Mouse (Mus musculus) T-helper 2 cell (primary cell): ENCODE measurements at regions not wholly inside any gene's neighbourhood (a gene's known extent, or its start where the extent isn't known, plus 50 kb on each side); places are given as distances from the start of the nearest gene placed in this dataset.

Experiments
- in situ Hi-C: fragments of 300-600 bp; cut with MboI, MseI; formaldehyde crosslinking; loops from one replicate; pipeline ENCODE4 v1.15.1; 2025; ENCODE audit warnings: high pct_unique_total_duplicates

DNA sequence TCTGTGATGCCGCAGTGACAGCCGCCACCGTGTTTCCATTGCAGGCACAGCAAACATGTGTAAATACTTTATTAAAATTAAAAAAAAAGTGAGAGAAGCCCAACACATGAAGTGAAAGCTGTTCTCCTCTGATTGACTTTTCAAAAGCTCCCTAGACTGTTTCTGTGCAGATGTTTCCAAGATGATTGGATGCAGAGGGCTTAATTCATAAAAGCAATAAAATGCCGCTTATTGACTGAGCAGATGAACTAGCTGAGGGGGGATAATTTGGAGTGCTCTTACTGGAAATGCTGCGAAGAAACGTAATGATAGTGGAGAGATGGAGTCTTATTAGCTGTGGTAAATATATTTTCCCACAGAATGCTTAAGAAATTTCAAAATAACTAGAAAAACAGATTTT lies 170.4 kb downstream of the Rnf144a start:
- in situ Hi-C loops = no loop called here

DNA sequence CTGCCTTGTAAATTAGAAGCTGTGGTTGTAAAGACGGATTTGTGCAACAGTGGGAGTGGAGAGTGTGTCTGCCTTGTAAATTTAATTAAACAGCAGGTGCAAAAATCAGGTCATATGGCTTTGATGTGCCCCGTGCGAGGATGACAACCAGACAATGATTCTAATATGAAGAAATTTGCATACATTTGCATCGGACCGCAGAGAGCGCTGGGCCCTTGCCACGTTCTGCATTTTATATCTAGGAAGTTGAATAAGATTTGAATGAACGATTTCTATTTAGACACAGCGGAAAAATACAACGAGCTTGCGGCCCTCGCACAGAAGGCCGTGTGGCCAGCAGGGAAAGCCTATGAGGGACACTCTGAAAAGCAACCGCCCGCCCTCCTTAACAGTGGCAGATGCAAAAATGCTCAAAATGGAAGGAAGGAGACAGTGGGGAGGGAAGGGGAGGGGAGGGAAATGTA lies 187.5 kb downstream of the Rnf144a start:
- in situ Hi-C loops = loop anchor here (10.0 kb wide), 1 partner anchor 363 kb away; no protein-coding TSS in a partner anchor

DNA sequence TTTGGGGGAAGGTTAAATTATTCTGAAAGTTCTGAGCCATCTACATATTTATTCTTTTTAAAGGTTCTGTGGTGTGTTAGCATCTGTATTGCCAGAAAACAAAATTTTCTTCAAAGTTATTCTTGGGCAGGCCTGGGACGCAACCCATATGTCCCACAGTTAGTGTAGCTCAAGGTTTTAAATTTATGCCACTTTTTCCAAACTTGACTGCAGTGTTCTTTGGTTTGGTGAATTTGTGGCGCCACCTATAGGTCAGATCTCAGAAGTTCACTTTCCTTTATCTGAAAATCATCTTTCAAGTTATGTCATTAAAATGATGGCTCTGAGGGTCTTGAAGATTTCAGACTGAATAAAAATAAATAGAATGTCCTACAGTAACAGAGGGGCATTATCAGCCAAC lies 188.7 kb downstream of the Rnf144a start:
- in situ Hi-C loops = loop anchor here (10.0 kb wide), 1 partner anchor 362 kb away; no protein-coding TSS in a partner anchor

DNA sequence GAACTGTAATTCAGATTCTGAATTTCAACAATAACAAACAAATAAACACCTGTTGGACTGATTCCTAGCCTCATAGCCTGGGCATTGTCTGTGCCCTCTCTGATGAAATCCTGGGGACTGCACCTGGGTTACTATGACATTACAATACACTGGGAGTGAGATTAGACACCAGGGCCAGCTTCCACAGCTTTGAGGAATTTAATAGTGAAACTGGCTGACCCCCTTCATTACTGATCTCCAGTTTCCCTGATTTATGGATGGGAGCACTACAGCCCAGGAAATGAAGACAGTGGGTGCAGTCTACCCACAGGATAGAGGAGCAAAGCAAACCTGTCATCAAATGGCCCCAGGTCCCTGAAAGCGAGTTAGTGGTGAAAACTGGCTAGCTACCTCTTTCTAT lies 202.6 kb downstream of the Rnf144a start:
- in situ Hi-C loops = no loop called here

DNA sequence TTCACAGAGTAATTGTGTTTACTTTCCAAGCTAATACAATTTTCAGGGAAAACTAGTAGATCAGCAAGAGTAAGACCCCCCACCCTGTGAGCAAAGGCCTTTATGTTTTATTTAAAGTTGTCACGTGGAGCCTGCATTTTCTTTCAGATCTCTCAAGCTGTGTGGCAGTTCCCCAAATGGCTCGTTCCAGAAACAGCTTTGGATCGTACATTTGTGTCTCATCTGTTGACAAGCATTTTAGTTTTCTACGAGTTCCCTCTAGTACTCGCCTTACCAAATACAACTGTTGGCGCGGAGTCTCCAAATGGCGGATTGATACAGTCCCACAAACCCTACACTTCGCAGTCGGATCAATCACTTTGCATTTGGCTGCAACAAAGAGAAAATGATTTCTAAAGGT lies 203.6 kb downstream of the Rnf144a start:
- in situ Hi-C loops = no loop called here

DNA sequence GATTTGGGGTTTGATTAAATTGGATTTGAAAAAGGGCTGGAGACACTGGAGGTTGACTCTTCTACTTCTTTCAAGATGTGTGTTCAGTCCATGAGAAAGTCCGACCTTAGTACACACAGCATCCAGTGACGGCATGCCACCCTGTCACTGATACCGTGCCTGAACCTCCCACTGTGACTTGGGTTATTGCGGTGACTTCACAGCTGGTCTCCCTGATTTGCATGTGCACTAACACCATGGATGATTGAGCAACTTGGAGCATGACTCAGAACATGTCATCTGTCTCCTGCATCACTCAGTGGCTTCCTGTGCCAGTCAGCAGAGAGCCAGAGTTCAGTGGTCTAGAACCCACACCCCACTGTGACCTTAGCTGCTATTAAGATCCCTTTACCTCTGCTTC lies 208.3 kb downstream of the Rnf144a start:
- in situ Hi-C loops = no loop called here

DNA sequence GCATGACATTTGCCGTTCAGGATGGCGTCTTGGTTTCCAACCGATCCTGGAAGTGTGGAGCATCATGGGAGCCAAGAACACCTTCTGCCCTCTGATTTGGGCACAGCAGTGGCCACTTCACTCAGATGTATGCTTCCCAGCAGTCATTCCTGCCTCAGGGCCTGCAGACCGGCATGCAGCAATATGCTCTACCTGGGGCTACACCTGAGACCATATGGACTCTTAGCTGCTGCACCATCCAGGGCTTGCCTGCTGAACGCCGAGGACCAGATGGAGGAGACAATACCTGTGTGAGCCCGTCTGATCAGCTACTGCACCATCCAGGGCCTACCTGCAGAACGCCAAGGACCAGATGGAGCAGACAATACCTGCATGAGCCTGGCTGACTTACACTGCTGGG lies 209.0 kb downstream of the Rnf144a start:
- in situ Hi-C loops = no loop called here

DNA sequence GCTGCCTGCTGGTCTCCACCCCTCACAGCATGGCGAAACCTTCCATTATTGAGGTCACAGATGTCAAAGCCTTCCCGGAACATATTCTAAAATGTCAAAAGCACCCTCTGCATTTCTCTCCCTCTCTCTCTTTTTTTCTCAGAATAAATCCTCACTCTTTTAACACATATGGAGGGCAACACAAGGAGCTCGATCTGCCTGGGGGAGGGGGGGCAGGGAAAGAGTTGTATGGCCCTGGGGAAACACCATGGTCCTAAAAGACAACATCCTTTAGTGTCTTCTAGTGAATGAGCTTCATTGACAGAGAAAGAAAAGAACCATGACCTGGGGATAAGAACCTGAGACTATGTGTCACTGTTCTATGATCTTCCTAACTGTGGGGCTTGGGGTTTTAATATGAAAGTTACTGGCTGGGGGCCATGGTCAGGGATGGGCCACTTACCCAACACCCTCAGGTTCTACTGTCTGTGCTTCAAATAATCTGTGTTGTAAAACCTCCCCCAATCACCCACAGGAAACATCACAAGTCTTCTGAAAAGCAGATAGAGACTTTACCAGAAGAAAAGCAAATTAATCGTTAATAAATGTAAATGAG lies 223.0 kb downstream of the Rnf144a start:
- in situ Hi-C loops = no loop called here

DNA sequence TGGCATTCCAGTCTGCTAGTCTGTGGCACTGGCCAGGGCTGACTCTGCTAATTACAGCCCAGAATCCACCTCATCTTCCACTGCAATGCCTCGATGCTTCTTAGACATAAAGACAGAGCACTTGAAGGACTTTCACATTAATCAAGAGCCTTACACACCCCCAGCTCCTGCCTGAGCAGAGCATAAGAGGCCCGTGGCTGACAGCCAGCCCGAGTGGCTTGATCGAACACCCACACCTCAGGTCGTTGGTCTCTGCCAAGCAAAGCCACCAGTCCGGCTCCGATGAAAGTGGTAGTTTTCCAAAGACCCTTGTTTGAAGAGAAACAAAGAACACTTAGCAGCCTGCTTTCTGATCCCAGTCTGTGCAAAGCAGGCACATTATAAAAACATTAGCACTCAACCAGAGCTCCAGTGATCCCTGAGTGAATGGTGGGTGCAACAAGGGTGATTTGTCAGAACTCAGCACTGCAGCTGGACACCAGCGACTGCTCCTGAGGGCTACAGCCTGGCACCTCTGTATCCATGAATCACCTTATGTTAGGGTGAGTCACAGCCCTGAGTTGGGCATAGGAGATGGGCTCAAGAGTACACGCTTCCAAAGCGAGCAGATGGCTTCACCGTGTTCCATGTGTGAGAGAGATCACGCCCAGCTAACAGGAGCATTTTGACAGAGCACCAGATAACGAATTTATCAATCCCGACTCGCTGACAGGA lies 223.6 kb downstream of the Rnf144a start:
- in situ Hi-C loops = no loop called here

DNA sequence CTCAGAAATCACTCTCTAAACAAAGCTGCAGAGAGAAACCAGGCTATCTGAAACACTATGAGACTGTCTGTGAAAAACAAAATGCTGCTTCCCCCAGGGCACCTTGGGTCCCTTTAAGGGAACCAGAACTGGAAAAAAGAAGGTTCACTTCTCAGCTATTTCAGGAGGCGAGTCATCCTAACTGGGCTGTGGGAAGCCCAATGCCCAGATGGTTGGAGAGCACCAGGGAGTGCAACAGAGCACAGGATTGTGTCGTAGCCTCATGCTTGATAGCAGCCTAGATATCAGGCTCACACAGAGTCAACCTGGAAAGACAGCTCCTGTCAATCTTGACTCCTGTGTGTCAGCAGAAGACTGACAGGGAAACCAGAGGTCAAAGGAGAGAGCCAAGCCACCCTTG lies 226.1 kb downstream of the Rnf144a start:
- in situ Hi-C loops = no loop called here

DNA sequence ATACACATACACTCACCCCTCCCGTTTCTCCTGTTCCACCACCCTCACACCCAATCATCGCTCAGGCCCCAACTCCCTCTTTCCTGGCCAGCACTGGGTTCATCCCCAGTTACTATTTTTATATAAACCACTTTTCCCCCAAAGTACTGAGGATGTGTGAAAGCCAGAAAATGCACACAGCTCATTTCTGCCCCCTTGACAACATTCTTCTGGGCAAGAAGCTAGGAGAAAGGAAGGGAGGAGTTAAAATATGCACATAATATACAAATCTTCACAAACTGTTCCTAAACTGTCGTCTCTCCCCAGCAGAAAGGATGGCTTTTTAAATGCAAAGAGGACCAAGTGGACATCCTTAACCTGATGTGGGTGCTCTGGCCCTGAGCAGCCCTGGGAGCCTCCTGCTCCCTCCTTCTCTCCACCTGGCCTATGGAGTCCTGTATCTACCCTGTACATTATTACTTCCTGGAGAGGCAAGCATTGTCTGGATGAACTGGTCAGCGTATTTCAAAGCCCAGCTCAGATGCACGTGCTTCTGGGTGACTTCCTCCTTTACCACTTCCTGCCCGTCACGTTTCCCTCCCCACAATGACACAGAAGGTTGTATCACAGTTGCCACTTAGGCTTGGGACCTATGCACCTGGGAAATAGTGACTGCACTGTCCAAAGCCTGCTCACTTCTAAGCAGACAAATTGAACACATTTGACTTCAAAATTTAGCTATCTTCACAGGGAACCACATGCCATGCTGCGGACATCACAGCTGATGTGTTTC lies 227.8 kb downstream of the Rnf144a start:
- in situ Hi-C loops = no loop called here

DNA sequence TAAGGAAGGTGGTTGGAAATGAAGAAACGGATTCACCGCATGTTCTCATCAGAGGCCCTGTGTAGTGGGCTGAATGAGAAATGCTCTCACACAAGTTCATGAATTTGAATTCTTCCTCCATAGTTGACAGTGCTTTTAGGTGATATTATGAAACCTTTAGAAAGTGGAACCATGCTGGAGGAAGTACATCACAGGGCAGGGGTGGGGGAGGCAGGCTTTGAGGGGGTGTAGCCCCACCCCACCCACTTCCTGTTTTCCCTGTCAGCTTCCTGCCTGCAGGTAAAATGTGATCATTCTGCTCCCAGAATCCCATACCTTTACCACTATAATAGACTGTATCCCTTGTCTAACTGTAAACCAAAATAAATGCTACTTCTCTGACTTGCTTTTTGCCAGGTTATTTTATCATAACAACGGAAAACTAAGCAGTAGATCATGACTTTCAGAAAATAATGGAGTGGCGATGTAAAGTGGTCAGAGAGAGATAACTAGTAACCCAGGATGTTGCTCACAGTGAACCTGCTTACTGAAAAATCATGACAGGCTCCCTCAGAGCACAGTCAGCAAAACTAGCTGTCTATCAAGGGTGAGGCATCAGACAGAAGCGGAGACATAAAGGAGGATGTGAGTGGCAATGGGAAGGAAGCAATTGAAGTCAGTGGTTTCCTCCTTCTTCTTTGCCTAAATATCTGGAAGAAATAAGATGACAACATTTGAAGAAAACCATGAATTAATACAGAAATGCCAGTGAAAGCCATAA lies 230.2 kb downstream of the Rnf144a start:
- in situ Hi-C loops = no loop called here

DNA sequence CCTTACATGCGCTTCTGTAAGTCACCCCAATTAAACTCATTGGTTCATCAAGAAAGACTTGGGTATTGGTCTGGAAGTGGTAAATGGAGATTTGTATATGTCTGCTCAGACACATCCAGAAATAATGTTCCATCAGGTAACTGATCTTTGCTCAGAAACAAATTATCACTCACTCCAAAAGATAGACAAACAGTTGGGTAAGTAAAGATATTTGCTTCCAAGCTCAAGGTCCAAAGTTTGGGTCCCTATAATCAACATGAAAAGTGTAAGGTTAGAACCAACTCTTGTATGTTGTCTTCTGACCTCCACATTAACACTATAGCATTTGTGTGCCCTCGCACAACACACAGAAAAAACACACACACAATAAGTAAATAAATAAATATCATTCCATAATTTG lies 232.0 kb downstream of the Rnf144a start:
- in situ Hi-C loops = no loop called here

DNA sequence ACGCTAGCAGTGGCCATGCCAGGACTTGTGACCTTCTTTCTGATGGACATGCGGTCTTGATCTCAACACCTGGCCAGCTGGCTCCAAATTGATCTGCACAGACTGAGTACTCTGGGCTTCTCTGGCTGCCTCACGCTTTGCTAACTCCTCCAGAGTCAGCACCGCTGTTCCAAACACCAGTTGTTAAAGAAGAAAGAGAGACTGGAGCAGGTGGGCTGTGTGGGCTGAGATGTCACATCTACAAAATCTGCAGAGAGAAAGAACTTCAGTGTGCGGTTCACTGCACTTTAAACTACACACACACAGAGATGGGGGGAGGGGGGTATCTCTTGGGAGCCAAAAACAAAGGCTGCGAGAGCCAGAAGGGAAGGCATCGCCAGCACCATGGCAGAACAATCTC lies 234.2 kb downstream of the Rnf144a start:
- in situ Hi-C loops = no loop called here

DNA sequence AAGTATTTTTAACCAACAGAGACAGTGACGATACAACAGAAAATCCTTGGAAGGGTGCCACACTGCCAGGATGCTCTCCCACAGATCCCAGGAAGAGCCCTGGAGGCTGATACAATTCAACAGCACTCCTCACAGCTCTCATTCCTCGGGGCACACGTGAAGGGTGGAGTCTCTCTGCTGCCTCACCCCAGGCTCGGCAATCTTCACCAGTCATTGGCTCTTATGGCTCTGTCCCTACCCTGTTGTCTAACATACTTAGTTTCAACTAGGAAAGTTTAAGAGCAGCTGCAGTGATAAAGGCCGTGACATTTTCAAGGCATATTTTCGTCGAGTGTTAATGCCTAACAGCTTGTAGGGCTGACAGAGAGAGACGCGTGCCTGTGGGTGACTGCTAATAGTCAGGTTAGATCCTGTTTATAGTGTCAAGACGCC lies 238.8 kb downstream of the Rnf144a start:
- in situ Hi-C loops = no loop called here

DNA sequence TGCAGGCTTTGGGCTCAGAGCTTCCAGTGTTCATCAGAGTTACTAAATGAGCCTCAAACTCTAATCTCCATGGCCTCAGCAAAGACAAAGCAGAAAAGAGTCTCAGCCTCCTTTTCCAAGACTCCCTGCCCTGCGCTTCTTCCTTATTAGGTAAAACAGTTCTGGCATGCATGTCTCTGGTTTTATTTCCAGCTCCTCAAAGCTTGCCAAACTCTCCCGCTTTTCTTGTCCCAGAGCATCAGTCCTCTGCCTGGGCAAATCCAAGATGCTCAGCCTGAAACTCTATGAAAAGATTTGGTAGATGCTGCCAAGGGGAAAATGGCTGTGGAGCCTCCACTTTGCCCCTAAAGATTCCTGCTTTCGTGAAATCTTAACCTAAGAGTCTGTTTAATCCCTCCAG lies 251.6 kb downstream of the Rnf144a start:
- in situ Hi-C loops = no loop called here

DNA sequence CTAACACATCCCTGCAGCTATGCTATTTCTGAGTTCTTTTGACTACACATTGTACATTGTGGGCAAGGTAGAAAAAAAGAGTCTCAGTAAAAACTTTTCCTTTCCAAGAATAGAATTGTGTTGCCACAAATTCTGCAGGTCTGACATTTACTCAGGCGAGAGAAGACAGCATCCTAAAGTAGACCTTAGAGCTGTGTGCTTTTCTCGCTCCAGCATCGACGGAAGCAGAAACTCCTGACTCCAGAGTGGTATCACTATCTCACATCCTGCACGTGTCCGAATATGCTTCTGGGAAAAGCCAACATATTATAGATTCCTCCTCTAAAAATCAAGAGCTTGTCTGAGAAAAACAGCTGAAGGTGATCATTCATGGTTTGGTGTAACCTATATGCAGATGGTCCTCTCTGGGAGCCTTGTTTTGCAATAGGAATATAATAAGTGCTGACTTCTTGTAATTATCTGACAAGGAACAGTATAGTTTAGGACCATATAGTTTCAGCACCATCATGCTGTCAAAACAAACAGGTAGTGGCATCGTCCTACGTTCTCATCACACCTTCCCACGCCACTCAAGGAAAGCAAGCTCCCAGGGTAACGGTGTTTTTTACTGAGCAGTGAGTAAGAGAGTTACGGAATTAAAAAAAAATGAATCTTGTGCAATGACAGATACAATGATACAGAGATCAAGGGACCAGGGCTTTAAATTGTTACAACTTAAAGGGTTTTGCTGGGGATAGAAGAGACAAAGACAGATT lies 254.0 kb downstream of the Rnf144a start:
- in situ Hi-C loops = no loop called here

DNA sequence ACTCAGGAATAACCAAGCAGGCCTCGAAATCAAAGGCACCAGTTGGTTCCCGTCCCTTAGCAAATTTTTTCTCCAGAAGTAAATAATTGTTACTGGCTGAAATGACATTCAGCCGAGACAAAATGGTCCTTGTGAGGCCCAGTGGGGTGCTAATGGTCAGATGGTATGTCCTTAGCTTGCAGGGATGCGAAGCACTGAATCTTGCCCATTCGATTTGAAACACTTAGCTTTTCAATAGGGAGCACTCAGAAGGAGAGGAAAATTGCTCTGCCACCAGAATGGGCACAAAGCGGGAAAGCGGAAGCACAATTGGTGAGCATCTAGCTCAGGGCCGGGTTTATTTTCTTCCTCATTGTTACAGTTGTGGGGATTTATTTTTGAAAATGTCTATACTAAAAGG lies 262.1 kb downstream of the Rnf144a start:
- in situ Hi-C loops = no loop called here

DNA sequence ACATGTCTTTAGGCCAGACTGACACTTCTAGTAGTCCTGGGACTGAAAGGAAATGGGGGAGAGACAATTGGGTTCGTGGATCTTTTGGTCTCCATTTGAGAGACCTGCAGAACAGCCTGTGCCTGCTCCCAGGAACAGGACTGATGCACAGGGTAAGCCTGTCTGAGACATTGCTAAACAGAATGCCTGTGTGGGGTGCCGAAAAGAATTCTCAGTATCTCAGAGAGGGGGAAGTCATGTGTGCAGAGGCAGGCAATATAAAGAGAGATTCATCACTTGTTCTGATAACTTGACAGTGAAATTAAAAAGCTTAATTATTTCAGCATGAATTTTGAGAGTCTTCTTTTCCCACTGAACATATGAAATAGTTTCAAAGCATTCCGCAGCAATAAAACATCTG lies 268.7 kb downstream of the Rnf144a start:
- in situ Hi-C loops = no loop called here

DNA sequence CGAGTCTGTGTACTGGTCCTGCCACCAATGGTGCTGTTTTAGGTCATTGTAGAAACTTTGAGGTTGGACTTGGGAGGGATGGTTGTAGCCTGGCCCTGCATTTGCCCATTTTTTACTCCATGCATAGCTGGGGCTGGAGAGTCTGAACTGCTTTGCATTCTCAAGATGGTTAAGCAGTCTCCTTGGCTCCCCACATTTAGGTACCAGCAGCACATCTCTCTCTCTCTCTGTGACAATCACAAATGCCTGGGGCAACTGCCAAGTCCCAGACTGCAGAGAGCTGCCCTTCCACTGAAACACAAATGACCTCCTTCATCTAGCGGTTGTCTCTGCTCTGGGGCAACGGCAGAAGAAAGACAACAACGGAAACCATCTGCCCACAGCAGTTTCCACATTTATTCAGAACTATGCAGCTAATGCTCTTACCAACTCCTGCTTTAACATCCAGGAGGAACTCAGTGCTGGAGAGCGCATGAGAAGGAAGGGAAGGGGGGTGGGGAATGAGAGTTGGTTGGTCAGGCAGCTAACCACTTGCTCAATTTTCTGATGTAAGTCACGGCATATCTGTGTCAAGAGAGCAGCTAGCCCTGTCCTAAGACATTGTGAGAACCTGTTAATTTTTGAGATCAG lies 269.9 kb downstream of the Rnf144a start:
- in situ Hi-C loops = no loop called here

DNA sequence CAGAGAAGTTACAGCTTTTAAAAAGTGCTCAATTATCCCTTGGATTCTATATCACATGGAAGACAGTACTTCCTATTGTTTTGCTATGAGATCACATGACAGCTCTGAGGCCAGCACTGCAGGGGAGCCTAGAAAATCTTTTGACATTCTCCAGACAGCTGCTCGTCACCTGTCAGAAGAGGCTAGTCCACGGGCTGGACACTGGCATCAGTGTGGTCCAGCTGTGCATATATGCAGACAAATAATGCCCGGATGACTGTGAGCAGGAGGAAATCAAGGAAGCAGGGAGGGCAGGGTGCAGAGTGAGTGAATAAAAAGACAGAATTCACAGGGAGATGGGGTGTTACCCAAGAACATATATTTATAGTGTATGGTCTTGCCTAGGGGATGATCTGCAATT lies 270.4 kb downstream of the Rnf144a start:
- in situ Hi-C loops = no loop called here
